Mouse (Mus musculus): ENCODE measurements around the gene B230118H07Rik. TPM values are rescaled to one million over a fixed set of nuclear protein-coding genes. Genes with fewer than 3 reads are reported as not detected.

The B230118H07Rik gene
- 0.46 and 0.48 TPM in 2 replicates for polyA plus RNA-seq (2012; rRNA removed)

DNA sequence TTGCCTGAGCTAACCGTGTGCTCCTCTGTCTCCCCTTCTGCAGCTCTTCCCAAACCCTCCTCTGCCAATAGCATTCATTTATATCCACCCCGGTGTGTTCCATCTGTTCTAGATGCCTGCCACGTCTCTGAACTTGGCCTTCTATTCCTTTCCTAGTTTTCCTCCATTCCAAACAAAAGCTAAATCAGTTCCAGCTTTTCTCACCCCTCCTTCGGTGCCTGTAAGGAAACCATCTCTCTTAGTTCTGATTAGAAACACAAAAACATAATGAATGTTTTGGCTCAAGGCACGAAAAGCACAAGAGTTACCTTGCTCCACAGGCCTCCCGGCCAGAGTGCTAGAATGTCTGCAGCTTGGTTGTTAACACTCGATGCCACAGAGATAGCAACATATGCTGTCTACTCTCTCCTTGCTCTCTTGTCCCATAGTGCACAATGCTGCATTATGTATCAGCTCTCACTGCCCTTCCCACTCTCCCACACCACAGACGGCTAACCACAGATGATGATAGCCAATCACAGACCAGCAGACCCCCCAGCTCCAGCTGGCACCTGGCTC, at the start of gene B230118H07Rik, which contains the start of gene Rag1:
Gene B230118H07Rik (minus strand): TSS at position 419 of the 558 bp plus-strand sequence.
Gene Rag1 (minus strand): TSS at position 388 of the 558 bp plus-strand sequence.
- 49% methylated on average over 8 of the region's 8 CpGs for WGBS
- Histone ChIP-seq H3K4me1 (ENCODE audit: control insufficient read depth, insufficient read depth, insufficient read length, low read length) (no peaks in the 10 kb centered on the region), H3K4me3 (ENCODE audit: low read depth, low read length) (no peak within 1 kb of the TSS), H3K36me3 (ENCODE audit: control insufficient read depth, insufficient read depth, low read length) (no peaks in the 10 kb centered on the region), H3K27ac (ENCODE audit: insufficient read depth, low read depth, low read length) (no peak within 1 kb of the TSS), H3K27me3 (ENCODE audit: control insufficient read depth, insufficient read depth, low read length) (0 out of 2 replicates have a peak, but pooled peaks cover 3% of the 10 kb centered on the region)
- TF ChIP-seq POLR2A (IDR thresholded peaks at IDR 0.05; ENCODE audit: low read depth, low read length) (no peak), CTCF (IDR thresholded peaks at IDR 0.05; ENCODE audit: extremely low read depth, insufficient read length, insufficient replicate concordance, low read depth, low read length) (no peak)

DNA sequence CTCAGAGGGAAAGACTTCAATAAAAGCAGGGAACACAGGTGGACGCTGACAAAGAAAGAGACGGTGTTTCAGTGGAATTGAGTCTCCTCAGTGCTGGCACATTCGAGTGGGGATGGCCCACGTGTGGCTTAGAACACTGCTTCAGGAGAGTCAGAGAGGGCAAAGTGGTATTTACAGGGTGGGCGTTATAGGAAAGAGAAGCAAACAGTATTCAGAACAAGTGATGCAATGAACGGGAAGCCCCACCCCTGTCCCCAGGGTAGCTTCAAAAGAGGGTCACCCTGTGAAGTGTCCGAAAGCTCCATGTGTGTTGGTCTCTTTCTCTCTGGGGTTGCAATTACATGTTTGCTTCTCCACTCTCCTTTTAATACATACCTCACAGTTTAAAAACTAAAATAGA, 46.3 kb upstream of the B230118H07Rik start:
- H3K27me3 ChIP-seq (ENCODE audit: control insufficient read depth, insufficient read depth, low read length): no peaks in the 10 kb centered on the region
- TF ChIP-seq POLR2A (IDR thresholded peaks at IDR 0.05; ENCODE audit: low read depth, low read length) (no peak), CTCF (IDR thresholded peaks at IDR 0.05; ENCODE audit: extremely low read depth, insufficient read length, insufficient replicate concordance, low read depth, low read length) (no peak)
- WGBS: 89% methylated on average over 7 of the region's 7 CpGs

GRCm38 (mm10) chr2:101693577-101694215, 44.4 kb upstream of the B230118H07Rik start:
- H3K27me3 ChIP-seq (ENCODE audit: control insufficient read depth, insufficient read depth, low read length): no peaks in the 10 kb centered on the region
- H3K4me1 ChIP-seq (ENCODE audit: control insufficient read depth, insufficient read depth, insufficient read length, low read length): no peaks in the 10 kb centered on the region
- H3K27ac ChIP-seq (ENCODE audit: insufficient read depth, low read depth, low read length): no peak overlapping the region
- H3K4me3 ChIP-seq (ENCODE audit: low read depth, low read length): no peak overlapping the region
- TF ChIP-seq POLR2A (IDR thresholded peaks at IDR 0.05; ENCODE audit: low read depth, low read length): no peak
- no peak for TF ChIP-seq CTCF (IDR thresholded peaks at IDR 0.05; ENCODE audit: extremely low read depth, insufficient read length, insufficient replicate concordance, low read depth, low read length)
- H3K36me3 ChIP-seq (ENCODE audit: control insufficient read depth, insufficient read depth, low read length): peaks cover 54% of the 10 kb centered on the region
- WGBS: 57% methylated on average over 5 of the region's 5 CpGs

More for the DNA sequence above, 46.3 kb upstream of the B230118H07Rik start:
- Histone ChIP-seq H3K36me3 (ENCODE audit: control insufficient read depth, insufficient read depth, low read length) (peaks cover 48% of the 10 kb centered on the region), H3K4me1 (ENCODE audit: control insufficient read depth, insufficient read depth, insufficient read length, low read length) (no peaks in the 10 kb centered on the region), H3K27ac (ENCODE audit: insufficient read depth, low read depth, low read length) (no peak overlapping the region), H3K4me3 (ENCODE audit: low read depth, low read length) (no peak overlapping the region)

DNA sequence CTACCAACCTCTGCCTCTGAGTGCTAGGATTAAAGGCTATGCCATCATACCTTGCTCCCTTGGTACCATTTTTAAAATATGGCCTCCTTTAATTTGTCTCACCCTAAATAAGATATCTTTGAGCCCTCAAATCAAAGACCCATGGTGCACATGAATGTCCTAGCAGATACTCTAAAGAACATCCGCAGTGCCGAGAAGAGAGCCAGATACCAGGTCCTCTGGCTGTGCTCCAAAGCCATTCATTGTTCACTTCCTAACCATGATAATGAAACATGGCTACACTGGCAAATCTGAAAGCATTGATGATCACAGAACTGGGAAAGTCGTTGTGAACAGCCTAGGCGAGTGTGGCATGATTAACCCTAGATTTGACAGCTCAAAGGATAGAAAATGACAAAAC, 43.7 kb upstream of the B230118H07Rik start:
- no peak for TF ChIP-seq POLR2A (IDR thresholded peaks at IDR 0.05; ENCODE audit: low read depth, low read length)
- no peak for TF ChIP-seq CTCF (IDR thresholded peaks at IDR 0.05; ENCODE audit: extremely low read depth, insufficient read length, insufficient replicate concordance, low read depth, low read length)
- H3K27me3 ChIP-seq (ENCODE audit: control insufficient read depth, insufficient read depth, low read length): no peaks in the 10 kb centered on the region
- H3K36me3 ChIP-seq (ENCODE audit: control insufficient read depth, insufficient read depth, low read length): peaks cover 55% of the 10 kb centered on the region
- WGBS: 54% methylated on average over 4 of the region's 4 CpGs
- no peak overlapping the region for H3K4me3 ChIP-seq (ENCODE audit: low read depth, low read length)
- no peak overlapping the region for H3K27ac ChIP-seq (ENCODE audit: insufficient read depth, low read depth, low read length)
- H3K4me1 ChIP-seq (ENCODE audit: control insufficient read depth, insufficient read depth, insufficient read length, low read length): no peaks in the 10 kb centered on the region

- H3K4me3 ChIP-seq (ENCODE audit: low read depth, low read length): no peak overlapping the region
- 87% methylated on average over 9 of the region's 9 CpGs for WGBS
- peaks cover 42% of the 10 kb centered on the region for H3K36me3 ChIP-seq (ENCODE audit: control insufficient read depth, insufficient read depth, low read length)
- H3K27me3 ChIP-seq (ENCODE audit: control insufficient read depth, insufficient read depth, low read length): no peaks in the 10 kb centered on the region
- TF ChIP-seq CTCF (IDR thresholded peaks at IDR 0.05; ENCODE audit: extremely low read depth, insufficient read length, insufficient replicate concordance, low read depth, low read length): no peak
- no peak for TF ChIP-seq POLR2A (IDR thresholded peaks at IDR 0.05; ENCODE audit: low read depth, low read length)
- no peak overlapping the region for H3K27ac ChIP-seq (ENCODE audit: insufficient read depth, low read depth, low read length)
- no peaks in the 10 kb centered on the region for H3K4me1 ChIP-seq (ENCODE audit: control insufficient read depth, insufficient read depth, insufficient read length, low read length)
These were observed 41.0 kb upstream of the B230118H07Rik start for GRCm38 (mm10) chr2:101690252-101690827.

DNA sequence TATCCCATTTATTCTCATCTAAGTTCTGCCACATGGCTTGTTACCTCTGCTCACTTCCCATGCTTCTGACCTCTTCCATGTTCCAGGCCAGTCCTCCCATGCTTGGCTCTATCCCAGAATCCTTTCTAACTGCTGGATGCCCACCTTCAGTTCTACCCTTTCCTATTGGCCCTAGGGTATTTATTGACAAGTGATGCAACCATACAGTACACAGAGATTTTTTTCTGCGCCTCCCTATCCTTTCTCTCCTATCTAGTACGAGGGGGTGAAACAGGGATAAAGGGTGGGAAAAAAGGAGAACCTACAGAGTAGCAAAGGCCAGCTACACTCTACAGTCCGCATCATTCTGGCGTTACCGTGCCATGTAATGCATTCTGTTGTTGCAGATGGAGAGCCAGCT, 38.7 kb upstream of the B230118H07Rik start:
- H3K4me3 ChIP-seq (ENCODE audit: low read depth, low read length): no peak overlapping the region
- TF ChIP-seq POLR2A (IDR thresholded peaks at IDR 0.05; ENCODE audit: low read depth, low read length) (no peak), CTCF (IDR thresholded peaks at IDR 0.05; ENCODE audit: extremely low read depth, insufficient read length, insufficient replicate concordance, low read depth, low read length) (no peak)
- no peaks in the 10 kb centered on the region for H3K27me3 ChIP-seq (ENCODE audit: control insufficient read depth, insufficient read depth, low read length)
- WGBS: 96% methylated on average over 5 of the region's 5 CpGs
- H3K36me3 ChIP-seq (ENCODE audit: control insufficient read depth, insufficient read depth, low read length): peaks cover 43% of the 10 kb centered on the region
- H3K27ac ChIP-seq (ENCODE audit: insufficient read depth, low read depth, low read length): no peak overlapping the region
- H3K4me1 ChIP-seq (ENCODE audit: control insufficient read depth, insufficient read depth, insufficient read length, low read length): no peaks in the 10 kb centered on the region

- WGBS: 69% methylated on average over 12 of the region's 12 CpGs
- Histone ChIP-seq H3K4me1 (ENCODE audit: control insufficient read depth, insufficient read depth, insufficient read length, low read length) (no peaks in the 10 kb centered on the region), H3K27ac (ENCODE audit: insufficient read depth, low read depth, low read length) (no peak overlapping the region), H3K36me3 (ENCODE audit: control insufficient read depth, insufficient read depth, low read length) (peaks cover 24% of the 10 kb centered on the region), H3K4me3 (ENCODE audit: low read depth, low read length) (no peak overlapping the region), H3K27me3 (ENCODE audit: control insufficient read depth, insufficient read depth, low read length) (no peaks in the 10 kb centered on the region)
- TF ChIP-seq POLR2A (IDR thresholded peaks at IDR 0.05; ENCODE audit: low read depth, low read length) (no peak), CTCF (IDR thresholded peaks at IDR 0.05; ENCODE audit: extremely low read depth, insufficient read length, insufficient replicate concordance, low read depth, low read length) (no peak)
These were observed 35.1 kb upstream of the B230118H07Rik start for GRCm38 (mm10) chr2:101684421-101684820.
